Mouse (Mus musculus) kidney, embryonic 16.5 days (tissue): ENCODE measurements around the gene Chmp5. TPM values are rescaled to one million over a fixed set of nuclear protein-coding genes. Genes with fewer than 3 reads are reported as not detected.

Source experiments
- ATAC-seq: fragments of 200-750 bp; cut with Nextera tagmentation; 2 replicates; pipeline ENCODE4 v1.8.0; 2017; ENCODE audit warnings: moderate TSS enrichment; ENCODE audit not compliant: low FRiP score, low TSS enrichment
- H3K27ac ChIP-seq: fragments of 300-500 bp; sonication (generic); 2 replicates; pipeline ENCODE4 v1.5.1; 2014; ENCODE audit warnings: low read length
- H3K27me3 ChIP-seq: fragments of 300-500 bp; sonication (generic); 2 replicates; pipeline ENCODE4 v1.6.1; 2014; ENCODE audit warnings: low read length, control low read depth, mixed read lengths; ENCODE audit not compliant: insufficient read depth
- H3K36me3 ChIP-seq: fragments of 300-500 bp; sonication (generic); 2 replicates; pipeline ENCODE4 v1.6.1; 2014; ENCODE audit warnings: low read length, control low read depth, mixed read lengths; ENCODE audit not compliant: insufficient read depth
- H3K4me1 ChIP-seq: fragments of 300-500 bp; sonication (generic); 2 replicates; pipeline ENCODE4 v1.6.1; 2014; ENCODE audit warnings: low read length, control low read depth, mixed read lengths; ENCODE audit not compliant: insufficient read depth
- H3K4me2 ChIP-seq: fragments of 300-500 bp; sonication (generic); replicated peaks from 2 replicates; pipeline ENCODE4 v1.6.1; 2014; ENCODE audit warnings: low read depth, low read length
- H3K4me3 ChIP-seq: fragments of 300-500 bp; sonication (generic); 2 replicates; pipeline ENCODE4 v1.5.1; 2014; ENCODE audit warnings: mild to moderate bottlenecking, low read length
- H3K9ac ChIP-seq: fragments of 300-500 bp; sonication (generic); replicated peaks from 2 replicates; pipeline ENCODE4 v1.6.1; 2014; ENCODE audit warnings: low read length
- H3K9me3 ChIP-seq: fragments of 300-500 bp; sonication (generic); 2 replicates; pipeline ENCODE4 v1.6.1; 2016; ENCODE audit warnings: low read length, control low read depth
- WGBS: fragments of 180-500 bp; shearing (Covaris S2); extraction: QIAGEN DNeasy Blood & Tissue Kit; methylation state at CpG from one replicate; pipeline ENCODE4 v1.1.7; 2014; 5-methylcytosine and 5-hydroxymethylcytosine counted together
- polyA plus RNA-seq: library from polyadenylated mRNA; unstranded; fragments of >200 nt; fragmentation: Nextera tagmentation; extraction: Ambion mirVana; gene quantifications from 2 replicates; pipeline ENCODE4 v1.2.1, GENCODE M21; 2015

The Chmp5 gene
- polyA plus RNA-seq, 1 experiment from 2014 or later: 123 TPM

GRCm38 (mm10) chr4:40970842-40971701 lies 22.9 kb downstream of the Chmp5 start, which contains the start of gene Nfx1:
Nfx1 (plus strand) TSS chr4:40970906.
- peak within 1 kb of the TSS; percentile 86 for H3K4me3 ChIP-seq
- 0% methylated on average over 75 of the region's 85 CpGs for WGBS
- peak; percentile 97 for ATAC-seq
- H3K27ac ChIP-seq: peak within 1 kb of the TSS; percentile 95
- H3K36me3 ChIP-seq: peaks cover 11% of the 10 kb centered on the region
- no peaks in the 10 kb centered on the region for H3K9me3 ChIP-seq
- peaks cover 18% of the 10 kb centered on the region for H3K4me1 ChIP-seq
- H3K9ac ChIP-seq: peak within 1 kb of the TSS; percentile 90
- peak within 1 kb of the TSS; percentile 79 for H3K4me2 ChIP-seq
- H3K27me3 ChIP-seq: no peaks in the 10 kb centered on the region

DNA sequence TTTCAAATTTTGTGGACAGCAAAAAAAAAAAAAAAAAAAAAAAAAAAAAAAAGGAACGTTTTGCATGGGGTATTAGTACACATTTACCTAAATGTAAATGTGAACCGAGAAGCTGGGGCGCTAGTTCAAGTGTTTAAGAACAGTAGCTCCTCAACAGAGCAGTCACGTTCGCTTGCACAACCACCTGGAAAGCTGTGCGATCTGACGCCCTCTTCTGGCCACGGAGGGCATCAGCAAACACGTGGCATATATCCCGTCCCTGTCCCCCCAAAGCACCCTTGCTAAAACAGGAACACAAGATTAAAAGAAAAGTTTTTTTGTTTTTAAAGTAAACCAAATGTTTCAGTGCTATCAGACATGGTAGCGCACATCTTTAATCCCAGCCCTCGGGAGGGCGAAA lies 23.5 kb downstream of the Chmp5 start:
- Histone ChIP-seq H3K36me3 (peaks cover 12% of the 10 kb centered on the region), H3K9ac (peak overlapping the region; percentile 90), H3K27ac (peak overlapping the region; percentile 95; the same call in 1 of the 2 replicates), H3K9me3 (no peaks in the 10 kb centered on the region), H3K4me2 (peak overlapping the region; percentile 79), H3K4me3 (peak overlapping the region; percentile 86), H3K27me3 (no peaks in the 10 kb centered on the region), H3K4me1 (peaks cover 18% of the 10 kb centered on the region)
- ATAC-seq: no peak
- 25% methylated on average over 13 of the region's 13 CpGs for WGBS

- Histone ChIP-seq H3K4me3 (no peak overlapping the region), H3K4me1 (peaks cover 16% of the 10 kb centered on the region), H3K27me3 (no peaks in the 10 kb centered on the region), H3K9me3 (no peaks in the 10 kb centered on the region), H3K36me3 (peaks cover 22% of the 10 kb centered on the region), H3K9ac (no peak overlapping the region), H3K27ac (no peak overlapping the region), H3K4me2 (no peak overlapping the region)
- WGBS: 94% methylated on average over 1 of the region's 1 CpGs
- no peak for ATAC-seq
These were observed 25.8 kb downstream of the Chmp5 start for GRCm38 (mm10) chr4:40974011-40974410.

DNA sequence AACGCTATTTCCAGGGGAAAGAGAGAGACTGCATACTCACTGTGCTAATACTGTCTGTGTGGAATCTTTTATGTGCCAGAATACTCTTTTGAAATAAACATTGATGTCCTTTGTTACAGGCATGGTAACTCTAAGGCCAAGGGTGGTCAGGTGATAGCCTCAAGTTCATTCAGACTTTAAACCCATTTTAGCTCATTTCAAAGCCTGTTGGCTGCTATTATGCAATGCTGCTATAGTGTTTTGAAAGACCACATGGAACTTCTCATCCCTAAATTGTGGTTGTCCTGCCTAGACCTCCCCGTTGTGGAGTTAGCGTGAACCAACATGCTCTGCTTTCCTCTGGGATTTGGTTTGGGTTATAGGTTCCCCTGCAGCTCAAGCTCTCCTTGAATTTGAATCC lies 27.5 kb downstream of the Chmp5 start:
- Histone ChIP-seq H3K4me2 (no peak overlapping the region), H3K4me3 (no peak overlapping the region), H3K9ac (no peak overlapping the region), H3K36me3 (peaks cover 32% of the 10 kb centered on the region), H3K4me1 (peaks cover 9% of the 10 kb centered on the region), H3K27me3 (no peaks in the 10 kb centered on the region), H3K27ac (no peak overlapping the region), H3K9me3 (no peaks in the 10 kb centered on the region)
- 92% methylated on average over 3 of the region's 3 CpGs for WGBS
- ATAC-seq: no peak

DNA sequence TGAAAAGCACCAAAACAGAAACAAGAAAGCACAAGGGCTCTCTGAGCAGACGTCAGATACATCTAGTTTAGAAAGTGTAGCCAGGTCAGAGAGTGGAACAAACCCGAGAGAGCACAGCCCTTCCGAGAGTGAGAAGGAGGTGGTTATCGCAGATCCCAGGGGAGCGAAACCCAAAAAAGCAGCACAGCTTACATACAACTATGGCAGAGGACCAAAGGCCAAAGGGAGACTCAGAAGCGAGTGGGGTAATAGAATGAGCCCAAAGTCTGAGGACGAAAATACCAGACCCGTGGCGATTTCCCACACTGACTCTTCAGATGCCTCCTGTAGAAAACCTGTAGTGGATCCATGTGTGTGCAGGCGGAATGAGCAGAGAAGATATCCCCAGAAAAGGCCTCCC lies 28.4 kb downstream of the Chmp5 start:
- Histone ChIP-seq H3K4me2 (no peak overlapping the region), H3K9ac (no peak overlapping the region), H3K4me3 (no peak overlapping the region), H3K27ac (no peak overlapping the region), H3K36me3 (peaks cover 37% of the 10 kb centered on the region), H3K4me1 (peaks cover 9% of the 10 kb centered on the region), H3K27me3 (no peaks in the 10 kb centered on the region), H3K9me3 (no peaks in the 10 kb centered on the region)
- WGBS: 93% methylated on average over 10 of the region's 10 CpGs
- ATAC-seq: no peak

GRCm38 (mm10) chr4:40979430-40979829 lies 31.2 kb downstream of the Chmp5 start:
- no peak overlapping the region for H3K27ac ChIP-seq
- H3K4me2 ChIP-seq: no peak overlapping the region
- ATAC-seq: no peak
- H3K27me3 ChIP-seq: no peaks in the 10 kb centered on the region
- H3K4me1 ChIP-seq: no peaks in the 10 kb centered on the region
- 96% methylated on average over 1 of the region's 1 CpGs for WGBS
- H3K4me3 ChIP-seq: no peak overlapping the region
- no peaks in the 10 kb centered on the region for H3K9me3 ChIP-seq
- no peak overlapping the region for H3K9ac ChIP-seq
- peaks cover 40% of the 10 kb centered on the region for H3K36me3 ChIP-seq

- Histone ChIP-seq H3K4me3 (no peak overlapping the region), H3K36me3 (peaks cover 55% of the 10 kb centered on the region), H3K4me1 (no peaks in the 10 kb centered on the region), H3K27me3 (no peaks in the 10 kb centered on the region), H3K9me3 (no peaks in the 10 kb centered on the region), H3K27ac (no peak overlapping the region), H3K9ac (no peak overlapping the region), H3K4me2 (no peak overlapping the region)
- WGBS: 47% methylated on average over 3 of the region's 3 CpGs
- ATAC-seq: no peak
These were observed 34.3 kb downstream of the Chmp5 start for GRCm38 (mm10) chr4:40982486-40982885.

- Histone ChIP-seq H3K9me3 (no peaks in the 10 kb centered on the region), H3K27ac (no peak overlapping the region), H3K9ac (no peak overlapping the region), H3K27me3 (no peaks in the 10 kb centered on the region), H3K36me3 (peaks cover 52% of the 10 kb centered on the region), H3K4me3 (no peak overlapping the region), H3K4me2 (no peak overlapping the region), H3K4me1 (no peaks in the 10 kb centered on the region)
- 80% methylated on average over 1 of the region's 1 CpGs for WGBS
- ATAC-seq: no peak
These were observed 35.5 kb downstream of the Chmp5 start for GRCm38 (mm10) chr4:40983686-40984085.

- H3K27ac ChIP-seq: no peak overlapping the region
- 83% methylated on average over 6 of the region's 6 CpGs for WGBS
- no peak for ATAC-seq
- peaks cover 82% of the 10 kb centered on the region for H3K36me3 ChIP-seq
- H3K4me1 ChIP-seq: no peaks in the 10 kb centered on the region
- no peak overlapping the region for H3K4me3 ChIP-seq
- no peak overlapping the region for H3K9ac ChIP-seq
- H3K27me3 ChIP-seq: no peaks in the 10 kb centered on the region
- H3K4me2 ChIP-seq: no peak overlapping the region
- no peaks in the 10 kb centered on the region for H3K9me3 ChIP-seq
These were observed 41.4 kb downstream of the Chmp5 start for GRCm38 (mm10) chr4:40989633-40990032.

DNA sequence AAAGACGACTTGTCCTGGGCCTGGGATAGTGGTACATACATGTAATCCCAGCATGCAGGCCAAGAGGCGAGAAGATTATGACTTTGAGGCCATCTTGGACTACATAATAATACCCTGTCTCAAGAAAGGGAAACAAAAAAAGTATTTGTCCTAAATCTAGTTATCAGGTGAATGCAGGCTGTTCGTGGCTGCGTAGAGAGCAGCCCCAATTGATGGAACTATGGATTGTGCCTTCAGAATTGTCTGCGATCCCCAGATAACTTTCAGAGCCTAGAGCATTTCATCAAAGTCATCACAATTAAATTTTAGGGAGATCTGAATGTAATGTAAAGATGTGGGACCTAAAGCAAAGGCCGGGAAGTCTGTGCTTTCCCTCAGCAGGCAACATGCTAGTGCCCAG lies 48.1 kb downstream of the Chmp5 start:
- peaks cover 84% of the 10 kb centered on the region for H3K36me3 ChIP-seq
- no peak overlapping the region for H3K27ac ChIP-seq
- no peak overlapping the region for H3K4me3 ChIP-seq
- WGBS: 97% methylated on average over 6 of the region's 6 CpGs
- ATAC-seq: no peak
- no peaks in the 10 kb centered on the region for H3K9me3 ChIP-seq
- H3K9ac ChIP-seq: no peak overlapping the region
- no peaks in the 10 kb centered on the region for H3K27me3 ChIP-seq
- H3K4me2 ChIP-seq: no peak overlapping the region
- H3K4me1 ChIP-seq: no peaks in the 10 kb centered on the region
